Mouse (Mus musculus) midbrain, embryonic 10.5 days (tissue): ENCODE results near the gene Entpd2. TPM values are rescaled to one million over a fixed set of nuclear protein-coding genes. Genes with fewer than 3 reads are reported as not detected.

ENCODE experiments used
- DNase-seq: peaks from one replicate; pipeline ENCODE4 v3.0.0-alpha.2; 2017; ENCODE audit warnings: low spot score
- H3K27ac ChIP-seq: fragments of 300-500 bp; sonication (generic); replicated peaks from 2 replicates; pipeline ENCODE4 v1.5.1; 2016; ENCODE audit warnings: mild to moderate bottlenecking
- H3K27me3 ChIP-seq: fragments of 300-500 bp; sonication (generic); 2 replicates; pipeline ENCODE4 v1.6.1; 2016; ENCODE audit warnings: low read depth, mild to moderate bottlenecking; ENCODE audit not compliant: poor library complexity, severe bottlenecking
- H3K36me3 ChIP-seq: fragments of 300-500 bp; sonication (generic); 2 replicates; pipeline ENCODE4 v1.6.1; 2016; ENCODE audit warnings: mild to moderate bottlenecking, moderate library complexity
- H3K4me1 ChIP-seq: fragments of 300-500 bp; sonication (generic); 2 replicates; pipeline ENCODE4 v1.6.1; 2016
- H3K4me3 ChIP-seq: fragments of 300-500 bp; sonication (generic); 2 replicates; pipeline ENCODE4 v1.5.1; 2016; ENCODE audit warnings: mild to moderate bottlenecking, moderate library complexity
- H3K9me3 ChIP-seq: fragments of 300-500 bp; sonication (generic); replicated peaks from 2 replicates; pipeline ENCODE4 v1.6.1; 2016; ENCODE audit warnings: mild to moderate bottlenecking
- WGBS: fragments of 180-500 bp; shearing (Covaris S2); methylation state at CpG from one replicate; pipeline ENCODE4 v1.1.7; 2016; 5-methylcytosine and 5-hydroxymethylcytosine counted together
- polyA plus RNA-seq: library from polyadenylated mRNA; unstranded; fragments of >200 nt; fragmentation: Nextera tagmentation; extraction: Ambion mirVana; gene quantifications from 2 replicates; pipeline ENCODE4 v1.2.1, GENCODE M21; 2016

The Entpd2 gene
- polyA plus RNA-seq, 1 experiment from 2014 or later, result not detected

DNA sequence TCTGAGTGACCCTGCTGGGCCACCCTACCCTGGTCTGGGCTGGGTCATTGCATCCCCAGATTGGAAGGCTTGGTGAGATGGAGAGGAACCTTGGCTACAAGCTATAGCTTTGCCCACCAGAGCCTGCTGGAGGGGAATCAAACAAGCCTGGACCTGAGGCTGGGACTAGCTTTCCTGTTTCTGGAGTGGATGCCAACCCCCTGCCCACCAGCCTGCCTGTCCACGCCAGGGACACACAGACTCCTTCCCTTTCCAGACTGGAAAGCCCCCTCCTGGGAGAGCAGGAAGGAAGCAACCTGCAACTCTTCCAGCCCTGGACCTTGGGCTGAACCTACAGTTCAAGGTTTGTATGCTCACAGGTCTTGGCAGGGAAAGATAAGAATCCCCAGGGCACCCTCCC, 28.0 kb downstream of the Entpd2 start:
- Histone ChIP-seq H3K36me3 (no peaks in the 10 kb centered on the region), H3K27ac (no peak overlapping the region), H3K9me3 (no peaks in the 10 kb centered on the region), H3K4me1 (peaks cover 5% of the 10 kb centered on the region; the same call in 1 of the 2 replicates), H3K27me3 (peaks cover 43% of the 10 kb centered on the region), H3K4me3 (no peak overlapping the region)
- no peak for DNase-seq
- WGBS, result 70% methylated on average over 1 of the region's 1 CpGs

- H3K9me3 ChIP-seq, result no peaks in the 10 kb centered on the region
These were observed 29.8 kb downstream of the Entpd2 start for GRCm38 (mm10) chr2:25425481-25425880.

DNA sequence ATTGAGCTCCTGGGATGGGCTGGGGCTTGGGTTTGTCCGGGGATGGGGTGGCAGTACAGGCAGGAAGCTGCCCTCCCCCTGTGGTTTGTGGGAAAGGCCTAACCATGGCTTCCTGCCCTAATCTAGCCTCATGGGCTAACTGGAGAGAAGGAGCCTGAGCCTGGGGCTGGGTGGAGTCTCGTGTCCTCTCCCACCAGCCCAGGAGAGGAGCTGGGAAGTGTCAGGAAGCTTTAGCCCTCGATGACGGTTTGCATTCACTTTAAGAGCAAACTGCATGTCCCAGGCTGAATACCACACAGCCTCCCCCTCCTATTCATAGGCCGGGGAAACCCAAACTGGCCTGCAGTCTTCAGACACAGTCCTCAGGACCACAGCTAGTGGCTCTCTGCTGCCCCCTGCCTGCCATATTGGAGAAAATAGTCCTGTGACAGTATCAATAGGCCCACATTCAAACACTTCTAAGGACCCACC, 31.1 kb downstream of the Entpd2 start:
- H3K9me3 ChIP-seq, result no peaks in the 10 kb centered on the region
- no peak overlapping the region for H3K4me3 ChIP-seq
- H3K27ac ChIP-seq, result no peak overlapping the region
- WGBS, result 36% methylated on average over 5 of the region's 5 CpGs
- peaks cover 65% of the 10 kb centered on the region for H3K27me3 ChIP-seq
- H3K36me3 ChIP-seq, result no peaks in the 10 kb centered on the region
- DNase-seq, result peak; percentile 81
- peaks cover 36% of the 10 kb centered on the region for H3K4me1 ChIP-seq

More at GRCm38 (mm10) chr2:25425481-25425880, 29.8 kb downstream of the Entpd2 start:
- H3K27me3 ChIP-seq, result peaks cover 60% of the 10 kb centered on the region
- peaks cover 23% of the 10 kb centered on the region for H3K4me1 ChIP-seq
- no peak overlapping the region for H3K4me3 ChIP-seq
- H3K36me3 ChIP-seq, result no peaks in the 10 kb centered on the region
- DNase-seq, result no peak
- no peak overlapping the region for H3K27ac ChIP-seq
- WGBS, result 52% methylated on average over 27 of the region's 27 CpGs

DNA sequence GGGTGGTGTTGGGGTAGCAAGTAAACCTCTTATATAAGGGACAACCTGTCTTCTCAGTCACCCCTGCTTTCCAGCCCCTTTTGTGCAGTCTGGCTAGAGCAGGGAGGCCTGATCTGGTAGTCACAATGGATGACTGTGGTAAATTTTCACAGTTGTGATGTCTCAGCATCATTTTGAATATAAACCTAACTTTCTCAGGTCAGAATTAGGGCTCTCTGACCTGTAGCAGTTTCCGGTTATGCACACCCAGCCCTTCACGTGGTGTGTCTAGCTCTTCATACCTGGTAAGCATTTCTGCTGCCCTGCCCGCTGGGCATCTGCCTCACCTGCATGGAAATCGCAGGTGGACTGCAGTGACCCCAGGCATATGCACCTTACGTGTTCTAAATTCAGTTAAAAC, 31.6 kb downstream of the Entpd2 start:
- WGBS, result 88% methylated on average over 5 of the region's 5 CpGs
- H3K27ac ChIP-seq, result no peak overlapping the region
- no peaks in the 10 kb centered on the region for H3K9me3 ChIP-seq
- H3K36me3 ChIP-seq, result no peaks in the 10 kb centered on the region
- H3K4me3 ChIP-seq, result no peak overlapping the region
- no peak for DNase-seq
- H3K27me3 ChIP-seq, result peaks cover 65% of the 10 kb centered on the region
- H3K4me1 ChIP-seq, result peaks cover 41% of the 10 kb centered on the region

DNA sequence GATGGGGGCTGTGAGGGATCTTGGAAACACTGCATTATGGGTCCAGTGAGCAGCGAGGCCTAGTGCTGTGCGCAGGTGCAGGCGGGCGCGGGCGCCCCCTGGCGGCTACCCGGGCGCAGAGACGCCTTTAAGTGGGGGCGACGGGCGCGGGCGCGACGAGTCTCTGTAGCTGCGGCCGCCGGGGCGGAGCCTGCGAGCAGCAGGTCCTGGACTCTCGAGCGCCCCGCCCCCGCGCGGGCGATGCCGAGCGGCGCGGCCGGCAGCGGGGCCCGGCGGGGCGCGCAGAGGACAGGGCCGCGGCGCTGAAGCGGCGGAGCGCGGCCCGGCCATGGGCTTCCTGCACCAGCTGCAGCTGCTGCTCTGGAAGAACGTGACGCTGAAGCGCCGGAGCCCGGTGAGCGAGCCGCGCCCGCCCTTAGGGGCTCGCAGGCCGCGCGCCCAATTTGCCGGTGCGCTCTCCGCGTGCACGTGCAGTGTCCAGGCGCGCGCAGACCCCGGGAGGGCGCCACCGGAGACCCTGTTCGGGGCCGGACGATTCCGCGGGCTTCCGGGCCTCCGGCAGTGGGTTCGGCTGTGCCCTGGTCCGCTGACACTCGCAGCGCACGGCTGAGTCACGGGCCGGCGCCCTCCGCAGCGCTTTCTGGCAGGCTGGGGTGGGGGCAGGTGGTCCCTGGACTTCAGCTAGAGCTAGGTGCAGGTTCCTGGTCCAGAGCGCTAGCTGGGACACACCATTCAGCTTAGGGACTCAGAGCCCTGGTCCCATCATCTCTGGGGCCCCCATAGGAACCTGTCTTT, 33.0 kb downstream of the Entpd2 start, which contains the start of gene Abca2:
TSS of gene Abca2 (plus strand) at position 262 of the 795 bp plus-strand sequence.
- under 1% methylated on average over 89 of the region's 89 CpGs for WGBS
- Histone ChIP-seq H3K4me1 (peaks cover 48% of the 10 kb centered on the region), H3K4me3 (peak within 1 kb of the TSS; percentile 87), H3K27me3 (peaks cover 53% of the 10 kb centered on the region), H3K27ac (peak within 1 kb of the TSS; percentile 91), H3K36me3 (peaks cover 6% of the 10 kb centered on the region; the same call in 1 of the 2 replicates), H3K9me3 (no peaks in the 10 kb centered on the region)
- peak; percentile 94 for DNase-seq

- Histone ChIP-seq H3K27me3 (peaks cover 43% of the 10 kb centered on the region), H3K36me3 (peaks cover 14% of the 10 kb centered on the region; the same call in 1 of the 2 replicates), H3K27ac (peak overlapping the region; percentile 91), H3K9me3 (no peaks in the 10 kb centered on the region), H3K4me1 (peaks cover 48% of the 10 kb centered on the region), H3K4me3 (peak overlapping the region; percentile 87)
- 77% methylated on average over 5 of the region's 5 CpGs for WGBS
- DNase-seq, result no peak
These were observed 33.9 kb downstream of the Entpd2 start for GRCm38 (mm10) chr2:25429435-25430180.

DNA sequence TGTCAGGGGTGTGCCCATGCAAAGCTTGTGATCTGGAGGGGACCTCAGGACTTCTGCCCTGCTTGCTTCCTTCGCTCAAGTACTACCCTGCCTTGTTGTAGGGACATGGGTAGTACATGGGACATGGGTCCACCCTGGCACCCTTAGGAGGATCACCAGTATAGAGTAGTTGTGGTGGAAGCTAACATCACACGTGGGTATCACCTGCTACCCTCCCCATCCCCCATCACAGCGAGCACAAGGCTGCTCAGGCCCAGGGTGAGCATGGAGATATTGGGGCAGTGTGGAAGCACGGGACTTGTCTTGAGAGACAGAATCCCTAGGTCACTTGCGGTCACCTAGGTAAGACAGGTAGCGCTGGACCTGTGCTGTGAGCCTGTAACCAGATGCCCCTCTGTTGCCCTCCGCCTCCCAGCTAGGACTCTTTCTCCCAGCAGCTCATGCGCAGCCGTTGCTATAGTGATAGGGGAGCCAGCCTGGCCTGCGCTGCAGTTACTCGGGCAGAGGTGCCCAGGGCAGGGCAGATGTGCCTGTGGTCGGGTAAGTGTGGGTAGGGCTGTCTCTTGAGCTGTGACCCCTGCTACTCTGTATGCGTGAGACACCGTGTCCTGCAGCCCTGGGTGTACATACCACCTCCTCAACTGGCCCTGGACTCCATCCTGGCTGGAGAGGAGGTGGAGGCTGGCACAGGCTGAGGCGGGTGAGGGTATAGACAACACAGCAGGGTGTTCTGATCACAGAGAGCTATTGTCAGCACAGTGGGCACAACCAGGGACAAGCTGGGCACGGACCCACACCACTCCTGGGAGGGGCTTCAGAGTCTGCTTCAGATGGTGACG, 34.9 kb downstream of the Entpd2 start:
- peaks cover 33% of the 10 kb centered on the region for H3K27me3 ChIP-seq
- WGBS, result 66% methylated on average over 17 of the region's 17 CpGs

DNA sequence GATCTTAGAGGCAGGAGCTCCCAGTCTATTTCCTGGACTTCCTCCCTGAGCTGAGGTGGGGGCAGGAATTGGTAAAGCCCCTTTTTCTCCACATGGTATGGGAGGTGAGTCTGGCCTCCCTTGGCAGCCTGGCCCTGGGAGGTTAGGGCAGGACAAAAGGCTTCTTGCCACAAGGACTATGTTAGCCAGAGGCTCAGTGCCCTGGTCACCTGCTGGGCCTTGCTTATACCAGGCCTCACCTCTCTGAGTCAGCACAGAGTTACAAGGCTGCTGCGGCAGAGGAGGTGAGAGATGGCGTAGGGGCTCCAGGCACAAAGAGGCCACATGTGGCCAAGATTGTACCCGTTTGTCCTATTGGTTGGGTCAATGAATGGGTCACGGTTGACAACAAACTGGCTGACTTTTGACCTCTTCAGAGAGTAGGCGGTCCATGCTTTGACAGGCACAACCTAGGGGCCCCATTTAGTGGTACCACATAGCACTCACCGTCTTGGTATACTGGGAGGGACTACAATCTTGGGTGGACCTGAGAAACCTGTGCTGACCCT, 35.7 kb downstream of the Entpd2 start:
- Histone ChIP-seq H3K36me3 (peaks cover 29% of the 10 kb centered on the region), H3K27ac (no peak overlapping the region), H3K4me1 (peaks cover 48% of the 10 kb centered on the region), H3K9me3 (no peaks in the 10 kb centered on the region), H3K27me3 (peaks cover 25% of the 10 kb centered on the region), H3K4me3 (no peak overlapping the region)
- no peak for DNase-seq
- 48% methylated on average over 6 of the region's 6 CpGs for WGBS

More for the DNA sequence above, 34.9 kb downstream of the Entpd2 start:
- H3K4me1 ChIP-seq, result peaks cover 48% of the 10 kb centered on the region
- H3K27ac ChIP-seq, result no peak overlapping the region; the same call in 1 of the 2 replicates
- DNase-seq, result no peak
- H3K36me3 ChIP-seq, result peaks cover 24% of the 10 kb centered on the region
- no peaks in the 10 kb centered on the region for H3K9me3 ChIP-seq
- peak overlapping the region; percentile 4; the same call in 1 of the 2 replicates for H3K4me3 ChIP-seq

- Histone ChIP-seq H3K4me3 (no peak overlapping the region), H3K27ac (no peak overlapping the region), H3K9me3 (no peaks in the 10 kb centered on the region), H3K36me3 (peaks cover 40% of the 10 kb centered on the region), H3K27me3 (peaks cover 22% of the 10 kb centered on the region), H3K4me1 (peaks cover 48% of the 10 kb centered on the region)
- WGBS, result 81% methylated on average over 11 of the region's 11 CpGs
- no peak for DNase-seq
These were observed 36.8 kb downstream of the Entpd2 start for GRCm38 (mm10) chr2:25432326-25433098.

GRCm38 (mm10) chr2:25433101-25433500, 37.4 kb downstream of the Entpd2 start:
- Histone ChIP-seq H3K27me3 (peaks cover 22% of the 10 kb centered on the region), H3K4me3 (no peak overlapping the region), H3K9me3 (no peaks in the 10 kb centered on the region), H3K36me3 (peaks cover 46% of the 10 kb centered on the region), H3K4me1 (peaks cover 46% of the 10 kb centered on the region), H3K27ac (no peak overlapping the region)
- 90% methylated on average over 17 of the region's 17 CpGs for WGBS
- no peak for DNase-seq

GRCm38 (mm10) chr2:25434292-25434691, 38.6 kb downstream of the Entpd2 start:
- WGBS, result 88% methylated on average over 8 of the region's 8 CpGs
- DNase-seq, result no peak
- Histone ChIP-seq H3K36me3 (peaks cover 58% of the 10 kb centered on the region), H3K27ac (0 out of 2 replicates have a peak overlapping the region, but pooled peaks have one; percentile 17), H3K4me1 (peaks cover 36% of the 10 kb centered on the region), H3K9me3 (no peaks in the 10 kb centered on the region), H3K4me3 (no peak overlapping the region), H3K27me3 (peaks cover 17% of the 10 kb centered on the region)
